Mouse (Mus musculus): ENCODE results near the gene Smug1.

DNA sequence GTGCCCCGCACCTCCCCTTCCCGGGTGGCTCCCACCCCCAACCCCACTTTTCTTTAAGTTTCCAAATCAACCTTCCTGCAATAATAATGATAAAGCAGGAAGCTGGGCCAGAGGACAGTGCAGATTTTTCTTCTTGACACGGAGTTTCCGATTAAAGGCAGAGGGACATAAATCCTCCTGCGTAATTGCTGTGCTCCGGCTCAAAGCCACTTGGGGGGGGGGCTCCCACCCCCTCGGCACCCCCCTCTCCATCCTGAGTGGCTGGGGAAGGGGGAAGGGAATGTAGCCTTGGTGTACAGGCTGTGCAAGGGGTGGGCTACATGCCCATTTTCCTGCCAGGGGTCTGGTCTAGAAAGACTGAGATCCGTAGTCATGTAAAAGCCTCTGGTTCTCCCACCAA, 43.5 kb downstream of the Smug1 start:
- TF ChIP-seq CTCF (IDR thresholded peaks at IDR 0.05; ENCODE audit: low read depth) = no peak
- no peak for TF ChIP-seq EP300 (IDR thresholded peaks at IDR 0.05; ENCODE audit: low read depth)
